Mouse (Mus musculus) limb, embryonic 14.5 days (tissue): ENCODE measurements around the gene Faap20. TPM values are rescaled to one million over a fixed set of nuclear protein-coding genes. Genes with fewer than 3 reads are reported as not detected.

ENCODE experiments used
- ATAC-seq: fragments of 200-750 bp; cut with Nextera tagmentation; 2 replicates; pipeline ENCODE4 v1.8.0; 2017; ENCODE audit warnings: low read depth, moderate number of reproducible peaks, moderate TSS enrichment; ENCODE audit not compliant: low FRiP score
- DNase-seq: peaks from one replicate; pipeline ENCODE4 v3.0.0-alpha.2; 2015; ENCODE audit warnings: low spot score
- H3K27ac ChIP-seq: fragments of 300-500 bp; sonication (generic); replicated peaks from 2 replicates; pipeline ENCODE4 v1.5.1; 2014; ENCODE audit warnings: low read depth, mild to moderate bottlenecking, low read length, moderate library complexity, mixed read lengths
- H3K27me3 ChIP-seq: fragments of 300-500 bp; sonication (generic); 2 replicates; pipeline ENCODE4 v1.6.1; 2014; ENCODE audit warnings: low read length, mixed read lengths; ENCODE audit not compliant: control insufficient read depth, insufficient read depth
- H3K36me3 ChIP-seq: fragments of 300-500 bp; sonication (generic); 2 replicates; pipeline ENCODE4 v1.6.1; 2014; ENCODE audit warnings: mild to moderate bottlenecking, low read length, moderate library complexity, mixed read lengths; ENCODE audit not compliant: control insufficient read depth, insufficient read depth
- H3K4me1 ChIP-seq: fragments of 300-500 bp; sonication (generic); 2 replicates; pipeline ENCODE4 v1.6.1; 2014; ENCODE audit warnings: antibody characterized with exemption, low read length, mixed read lengths; ENCODE audit not compliant: control insufficient read depth, insufficient read depth
- H3K4me2 ChIP-seq: fragments of 300-500 bp; sonication (generic); replicated peaks from 2 replicates; pipeline ENCODE4 v1.6.1; 2014; ENCODE audit warnings: low read depth, mild to moderate bottlenecking, low read length, moderate library complexity; ENCODE audit not compliant: severe bottlenecking
- H3K4me3 ChIP-seq: fragments of 300-500 bp; sonication (generic); replicated peaks from 2 replicates; pipeline ENCODE4 v1.5.1; 2014; ENCODE audit warnings: low read length
- H3K9ac ChIP-seq: fragments of 300-500 bp; sonication (generic); 2 replicates; pipeline ENCODE4 v1.6.1; 2014; ENCODE audit warnings: mild to moderate bottlenecking, low read depth, low read length, moderate library complexity; ENCODE audit not compliant: severe bottlenecking
- H3K9me3 ChIP-seq: fragments of 300-500 bp; sonication (generic); 2 replicates; pipeline ENCODE4 v1.6.1; 2016; ENCODE audit warnings: low read length; ENCODE audit not compliant: control insufficient read depth
- POLR2A ChIP-seq: fragments of 200-500 bp; IDR thresholded peaks from 2 replicates; pipeline ENCODE4 v1.8.0; 2012; ENCODE audit warnings: inconsistent platforms, mild to moderate bottlenecking, moderate library complexity, borderline replicate concordance; ENCODE audit not compliant: insufficient read depth, insufficient read length; ENCODE audit errors: extremely low read depth
- WGBS: fragments of 180-500 bp; shearing (Covaris S2); extraction: QIAGEN DNeasy Blood & Tissue Kit; methylation state at CpG from one replicate; pipeline ENCODE4 v1.1.7; 2014; 5-methylcytosine and 5-hydroxymethylcytosine counted together
- polyA plus RNA-seq, 2 experiments: library from polyadenylated mRNA; depleted of rRNA in 1 of 2; stranded (reverse) in 1 of 2; unstranded in 1 of 2; fragments of >200 nt; fragmentation: Nextera tagmentation in 1 of 2; extraction: Ambion mirVana in 1 of 2; gene quantifications; 2 replicates each; pipeline versions ENCODE4 v1.2.1 to v1.2.3; 2012 to 2014

Gene Faap20
- polyA plus RNA-seq, 2 experiments, result 64.6 to 72.5 TPM

GRCm38 (mm10) chr4:155281652-155282051 lies 32.0 kb downstream of the Faap20 start:
- Histone ChIP-seq H3K27me3 (no peaks in the 10 kb centered on the region), H3K9me3 (no peaks in the 10 kb centered on the region), H3K9ac (no peak overlapping the region), H3K4me2 (no peak overlapping the region), H3K36me3 (no peaks in the 10 kb centered on the region), H3K4me3 (no peak overlapping the region), H3K4me1 (peaks cover 58% of the 10 kb centered on the region), H3K27ac (peak overlapping the region; percentile 99)
- TF ChIP-seq POLR2A, result no peak
- no peak for DNase-seq
- 92% methylated on average over 8 of the region's 8 CpGs for WGBS
- ATAC-seq, result no peak

GRCm38 (mm10) chr4:155282231-155282630 lies 32.6 kb downstream of the Faap20 start:
- H3K9me3 ChIP-seq, result no peaks in the 10 kb centered on the region
- H3K9ac ChIP-seq, result no peak overlapping the region
- peaks cover 58% of the 10 kb centered on the region for H3K4me1 ChIP-seq
- H3K27ac ChIP-seq, result peak overlapping the region; percentile 99
- DNase-seq (no peak), ATAC-seq (peak; percentile 2; the same call in 1 of the 2 replicates)
- 16% methylated on average over 6 of the region's 6 CpGs for WGBS
- H3K27me3 ChIP-seq, result no peaks in the 10 kb centered on the region
- H3K4me2 ChIP-seq, result peak overlapping the region; percentile 49
- H3K36me3 ChIP-seq, result no peaks in the 10 kb centered on the region
- H3K4me3 ChIP-seq, result no peak overlapping the region
- no peak for TF ChIP-seq POLR2A

- TF ChIP-seq POLR2A, result peak; percentile 91; the same call in 1 of the 2 replicates
- H3K9me3 ChIP-seq, result no peaks in the 10 kb centered on the region
Observed at GRCm38 (mm10) chr4:155283001-155283503, 33.5 kb downstream of the Faap20 start.

GRCm38 (mm10) chr4:155283585-155283984 lies 34.0 kb downstream of the Faap20 start:
- H3K27me3 ChIP-seq, result no peaks in the 10 kb centered on the region
- peak overlapping the region; percentile 54; the same call in 1 of the 2 replicates for H3K9ac ChIP-seq
- H3K4me1 ChIP-seq, result peaks cover 60% of the 10 kb centered on the region
- no peaks in the 10 kb centered on the region for H3K36me3 ChIP-seq
- peak overlapping the region; percentile 49 for H3K4me2 ChIP-seq
- peak; percentile 72 for DNase-seq
- TF ChIP-seq POLR2A, result no peak; the same call in 1 of the 2 replicates
- WGBS, result 10% methylated on average over 9 of the region's 9 CpGs
- peak; percentile 35 for ATAC-seq
- H3K27ac ChIP-seq, result peak overlapping the region; percentile 99
- peak overlapping the region; percentile 31 for H3K4me3 ChIP-seq
- no peaks in the 10 kb centered on the region for H3K9me3 ChIP-seq

More at GRCm38 (mm10) chr4:155283001-155283503, 33.5 kb downstream of the Faap20 start:
- Histone ChIP-seq H3K4me1 (peaks cover 63% of the 10 kb centered on the region), H3K4me2 (peak overlapping the region; percentile 49), H3K27ac (peak overlapping the region; percentile 99), H3K36me3 (no peaks in the 10 kb centered on the region), H3K4me3 (peak overlapping the region; percentile 31), H3K27me3 (no peaks in the 10 kb centered on the region), H3K9ac (peak overlapping the region; percentile 54; the same call in 1 of the 2 replicates)
- ATAC-seq (peak; percentile 91), DNase-seq (peak; percentile 89)
- WGBS, result 3% methylated on average over 11 of the region's 11 CpGs

- H3K4me2 ChIP-seq, result 0 out of 2 replicates have a peak overlapping the region, but pooled peaks have one; percentile 49
- peaks cover 60% of the 10 kb centered on the region for H3K4me1 ChIP-seq
- H3K27me3 ChIP-seq, result no peaks in the 10 kb centered on the region
- ATAC-seq (no peak), DNase-seq (no peak)
- H3K36me3 ChIP-seq, result no peaks in the 10 kb centered on the region
- peak overlapping the region; percentile 99 for H3K27ac ChIP-seq
- no peak overlapping the region for H3K9ac ChIP-seq
- no peak overlapping the region for H3K4me3 ChIP-seq
- H3K9me3 ChIP-seq, result no peaks in the 10 kb centered on the region
- 25% methylated on average over 15 of the region's 15 CpGs for WGBS
- no peak for TF ChIP-seq POLR2A
Observed at GRCm38 (mm10) chr4:155284521-155285379, 35.1 kb downstream of the Faap20 start.
